Mouse (Mus musculus) embryonic facial prominence, embryonic 13.5 days (tissue): ENCODE data around the gene Tspan18. TPM values are rescaled to one million over a fixed set of nuclear protein-coding genes. Genes with fewer than 3 reads are reported as not detected.
A peak's percentile ranks its signal among the peaks of the same experiment; 100 is the strongest.

Experiments
- ATAC-seq: fragments of 200-750 bp; cut with Nextera tagmentation; 2 replicates; pipeline ENCODE4 v1.8.0; 2017; ENCODE audit warnings: low read depth; ENCODE audit not compliant: insufficient number of reproducible peaks, insufficient read depth, low FRiP score, low TSS enrichment
- H3K27ac ChIP-seq: fragments of 300-500 bp; sonication (generic); 2 replicates; pipeline ENCODE4 v1.5.1; 2015; ENCODE audit warnings: moderate library complexity, mild to moderate bottlenecking, inconsistent platforms
- H3K27me3 ChIP-seq: fragments of 300-500 bp; sonication (generic); 2 replicates; pipeline ENCODE4 v1.6.1; 2015; ENCODE audit warnings: mild to moderate bottlenecking, inconsistent platforms
- H3K36me3 ChIP-seq: fragments of 300-500 bp; sonication (generic); 2 replicates; pipeline ENCODE4 v1.6.1; 2015; ENCODE audit warnings: mild to moderate bottlenecking, inconsistent platforms
- H3K4me1 ChIP-seq: fragments of 300-500 bp; sonication (generic); 2 replicates; pipeline ENCODE4 v1.6.1; 2015; ENCODE audit warnings: inconsistent platforms
- H3K4me2 ChIP-seq: fragments of 300-500 bp; sonication (generic); 2 replicates; pipeline ENCODE4 v1.6.1; 2015; ENCODE audit warnings: moderate library complexity, mild to moderate bottlenecking, inconsistent platforms
- H3K4me3 ChIP-seq: fragments of 300-500 bp; sonication (generic); 2 replicates; pipeline ENCODE4 v1.5.1; 2015; ENCODE audit warnings: mild to moderate bottlenecking, inconsistent platforms
- H3K9ac ChIP-seq: fragments of 300-500 bp; sonication (generic); 2 replicates; pipeline ENCODE4 v1.6.1; 2015; ENCODE audit warnings: mild to moderate bottlenecking, inconsistent platforms
- H3K9me3 ChIP-seq: fragments of 300-500 bp; sonication (generic); 2 replicates; pipeline ENCODE4 v1.6.1; 2016; ENCODE audit warnings: inconsistent platforms
- WGBS: fragments of 180-500 bp; shearing (Covaris S2); methylation state at CpG from one replicate; pipeline ENCODE4 v1.1.7; 2015; ENCODE audit warnings: mixed read lengths; 5-methylcytosine and 5-hydroxymethylcytosine counted together
- polyA plus RNA-seq: library from polyadenylated mRNA; unstranded; fragments of >200 nt; fragmentation: Nextera tagmentation; extraction: Ambion mirVana; gene quantifications from 2 replicates; pipeline ENCODE4 v1.2.1, GENCODE M21; 2015

Tspan18 gene
- polyA plus RNA-seq, 1 experiment from 2014 or later = 17.7 TPM

DNA sequence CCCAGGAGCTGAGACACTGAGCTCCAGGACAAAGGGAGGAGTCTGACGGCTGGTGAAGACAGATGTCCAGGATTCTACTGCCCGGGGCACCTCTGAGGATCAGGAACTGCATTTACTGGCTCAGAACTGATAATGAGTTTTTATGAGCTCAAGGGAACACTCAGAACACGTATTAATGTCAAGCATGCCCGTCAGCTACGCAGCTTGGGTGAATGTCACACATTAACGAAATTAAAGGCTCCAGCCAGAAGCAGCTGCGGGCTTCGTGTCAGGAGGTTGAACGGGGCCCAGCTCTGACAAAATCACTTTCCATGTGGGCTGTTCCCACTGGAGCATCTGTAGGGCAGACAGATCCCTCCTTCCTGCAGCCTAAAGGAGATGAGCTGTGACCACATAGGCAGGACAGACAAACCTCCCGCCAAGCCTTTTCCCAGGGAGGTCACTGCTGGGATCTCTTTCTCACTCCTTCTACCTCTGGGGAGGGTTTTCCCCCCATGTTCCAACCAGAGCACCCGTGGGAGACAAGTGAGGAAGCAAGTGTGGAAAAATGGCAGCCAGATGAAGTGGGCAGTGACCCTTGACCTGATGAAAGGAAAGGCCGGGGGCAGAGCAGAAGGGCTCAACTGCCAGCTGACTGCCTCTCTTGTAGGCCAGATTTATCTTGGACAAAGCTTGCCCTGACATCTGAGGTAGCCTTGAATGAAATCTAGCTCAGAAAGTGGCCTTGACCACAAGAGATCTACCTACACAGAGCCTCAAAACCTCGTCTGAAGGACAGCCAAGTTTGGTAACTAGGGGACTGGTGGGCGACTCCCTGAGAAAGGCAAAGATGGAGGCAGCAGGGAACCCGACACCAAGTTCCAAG is 20.3 kb downstream of the Tspan18 start:
- no peak overlapping the region for H3K4me3 ChIP-seq
- no peaks in the 10 kb centered on the region for H3K27me3 ChIP-seq
- H3K4me2 ChIP-seq = no peak overlapping the region
- no peak overlapping the region for H3K27ac ChIP-seq
- H3K36me3 ChIP-seq = peaks cover 7% of the 10 kb centered on the region; the same call in 1 of the 2 replicates
- H3K4me1 ChIP-seq = peaks cover 22% of the 10 kb centered on the region
- no peak for ATAC-seq
- no peak overlapping the region for H3K9ac ChIP-seq
- 27% methylated on average over 15 of the region's 15 CpGs for WGBS
- H3K9me3 ChIP-seq = no peaks in the 10 kb centered on the region

DNA sequence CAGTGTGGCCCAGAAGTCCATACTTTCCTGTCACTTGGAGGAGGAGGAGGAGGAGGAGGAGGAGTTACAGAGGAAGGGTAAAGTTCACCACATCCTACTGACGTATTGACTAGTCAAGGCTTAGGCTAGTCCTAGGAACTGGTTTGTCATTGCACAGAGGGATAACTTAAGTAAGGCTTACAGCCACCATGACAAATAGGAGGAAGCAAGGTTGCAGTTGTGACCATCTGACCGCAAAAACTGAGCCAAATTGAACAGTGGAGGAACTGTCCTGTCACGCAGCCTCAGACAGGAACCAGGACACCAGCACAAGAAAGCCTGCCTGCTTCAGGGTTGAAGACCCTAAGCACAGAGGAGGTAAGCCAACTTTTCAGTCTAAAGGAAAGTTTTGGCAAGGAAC is 21.8 kb downstream of the Tspan18 start:
- Histone ChIP-seq H3K4me1 (peaks cover 17% of the 10 kb centered on the region), H3K4me2 (no peak overlapping the region)

DNA sequence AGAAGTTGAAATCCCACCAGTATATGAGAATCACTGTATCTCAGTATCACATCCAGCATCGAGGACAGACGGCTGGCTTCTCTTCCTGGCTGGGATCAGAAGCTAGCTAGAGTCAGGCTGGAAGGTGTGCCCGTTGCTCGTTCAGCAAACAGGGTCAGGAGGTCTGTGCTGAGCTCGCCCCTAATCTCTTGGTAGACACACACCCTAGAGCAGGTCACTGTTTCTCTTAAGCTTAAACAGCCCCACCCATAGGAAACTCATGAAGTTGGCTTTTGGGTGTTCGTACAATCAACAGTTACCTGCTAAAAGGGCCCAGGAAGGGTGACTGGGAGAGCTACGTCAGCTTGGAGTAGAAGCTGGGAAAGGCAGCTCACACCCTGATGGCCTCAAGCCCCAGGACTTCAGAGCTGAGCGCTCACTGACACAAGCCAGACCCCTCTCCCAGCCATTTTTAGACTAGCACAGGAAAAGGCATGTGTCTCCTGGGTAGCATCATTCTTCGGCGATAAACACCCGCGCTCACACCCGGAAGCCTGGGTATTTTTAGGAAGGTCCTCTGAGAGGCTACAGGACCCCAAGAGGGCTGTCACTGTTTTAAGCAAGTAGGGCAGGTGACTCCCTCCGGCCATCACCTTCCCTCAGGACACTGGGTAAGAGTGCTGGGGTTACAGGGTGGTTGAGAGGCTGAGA is 24.4 kb downstream of the Tspan18 start:
- WGBS = 89% methylated on average over 14 of the region's 14 CpGs

More for the DNA sequence above, 21.8 kb downstream of the Tspan18 start:
- ATAC-seq = no peak
- H3K36me3 ChIP-seq = peaks cover 7% of the 10 kb centered on the region; the same call in 1 of the 2 replicates
- no peaks in the 10 kb centered on the region for H3K9me3 ChIP-seq
- no peak overlapping the region for H3K27ac ChIP-seq
- WGBS = 80% methylated on average over 3 of the region's 3 CpGs
- H3K27me3 ChIP-seq = no peaks in the 10 kb centered on the region
- no peak overlapping the region for H3K4me3 ChIP-seq
- H3K9ac ChIP-seq = no peak overlapping the region

DNA sequence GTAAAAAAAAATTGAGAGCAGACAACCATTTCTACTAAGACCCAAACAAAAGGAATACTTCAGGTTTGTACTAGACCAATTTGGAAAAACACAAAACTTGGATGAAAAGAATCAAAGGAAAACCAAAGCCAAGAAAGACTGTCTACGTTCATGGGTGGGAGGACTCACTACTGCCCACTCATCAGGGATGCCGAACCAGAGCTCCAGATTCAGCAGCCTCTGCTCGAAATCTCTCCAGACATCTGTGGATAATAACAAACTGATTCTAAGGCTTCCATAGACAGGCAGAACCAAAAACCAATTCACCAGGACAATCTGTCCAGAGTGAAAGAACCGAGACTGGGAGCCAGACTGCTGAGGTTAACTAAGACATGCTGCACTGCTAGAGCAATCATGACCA is 27.4 kb downstream of the Tspan18 start:
- no peak overlapping the region for H3K27ac ChIP-seq
- peaks cover 17% of the 10 kb centered on the region for H3K4me1 ChIP-seq
- no peaks in the 10 kb centered on the region for H3K27me3 ChIP-seq
- no peak overlapping the region for H3K9ac ChIP-seq
- peaks cover 7% of the 10 kb centered on the region; the same call in 1 of the 2 replicates for H3K36me3 ChIP-seq
- no peaks in the 10 kb centered on the region for H3K9me3 ChIP-seq
- no peak overlapping the region for H3K4me2 ChIP-seq
- no peak for ATAC-seq
- no peak overlapping the region for H3K4me3 ChIP-seq
- 69% methylated on average over 4 of the region's 4 CpGs for WGBS

More for the DNA sequence above, 24.4 kb downstream of the Tspan18 start:
- no peaks in the 10 kb centered on the region for H3K9me3 ChIP-seq
- H3K27me3 ChIP-seq = no peaks in the 10 kb centered on the region
- peaks cover 10% of the 10 kb centered on the region for H3K4me1 ChIP-seq
- ATAC-seq = no peak
- no peak overlapping the region for H3K27ac ChIP-seq
- no peak overlapping the region for H3K9ac ChIP-seq
- peaks cover 7% of the 10 kb centered on the region; the same call in 1 of the 2 replicates for H3K36me3 ChIP-seq
- H3K4me3 ChIP-seq = no peak overlapping the region
- no peak overlapping the region for H3K4me2 ChIP-seq

DNA sequence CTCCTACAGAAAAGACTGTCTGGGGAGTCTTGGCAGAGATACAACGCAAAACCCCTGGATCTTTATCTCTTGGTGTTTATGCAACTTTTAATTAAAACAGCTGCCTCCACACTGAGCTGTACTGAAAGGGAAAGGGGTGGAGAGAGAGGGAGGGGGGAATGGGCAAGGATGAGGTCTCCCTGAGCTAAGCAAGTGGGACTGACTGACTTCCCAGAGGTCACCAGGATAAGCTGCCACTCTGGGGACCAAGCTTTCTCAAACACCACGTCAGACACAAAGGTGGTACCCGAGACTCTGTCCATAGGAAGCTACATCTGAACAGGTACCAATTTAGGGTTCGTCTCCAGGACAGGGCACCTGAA is 30.1 kb downstream of the Tspan18 start:
- 0 out of 2 replicates have a peak, but pooled peaks have one; percentile 48 for ATAC-seq
- Histone ChIP-seq H3K27me3 (no peaks in the 10 kb centered on the region), H3K4me1 (peaks cover 17% of the 10 kb centered on the region), H3K9me3 (no peaks in the 10 kb centered on the region), H3K4me3 (no peak overlapping the region), H3K36me3 (peaks cover 1% of the 10 kb centered on the region; the same call in 1 of the 2 replicates), H3K9ac (0 out of 2 replicates have a peak overlapping the region, but pooled peaks have one; percentile 41), H3K4me2 (no peak overlapping the region), H3K27ac (peak overlapping the region; percentile 78)
- 37% methylated on average over 4 of the region's 4 CpGs for WGBS

DNA sequence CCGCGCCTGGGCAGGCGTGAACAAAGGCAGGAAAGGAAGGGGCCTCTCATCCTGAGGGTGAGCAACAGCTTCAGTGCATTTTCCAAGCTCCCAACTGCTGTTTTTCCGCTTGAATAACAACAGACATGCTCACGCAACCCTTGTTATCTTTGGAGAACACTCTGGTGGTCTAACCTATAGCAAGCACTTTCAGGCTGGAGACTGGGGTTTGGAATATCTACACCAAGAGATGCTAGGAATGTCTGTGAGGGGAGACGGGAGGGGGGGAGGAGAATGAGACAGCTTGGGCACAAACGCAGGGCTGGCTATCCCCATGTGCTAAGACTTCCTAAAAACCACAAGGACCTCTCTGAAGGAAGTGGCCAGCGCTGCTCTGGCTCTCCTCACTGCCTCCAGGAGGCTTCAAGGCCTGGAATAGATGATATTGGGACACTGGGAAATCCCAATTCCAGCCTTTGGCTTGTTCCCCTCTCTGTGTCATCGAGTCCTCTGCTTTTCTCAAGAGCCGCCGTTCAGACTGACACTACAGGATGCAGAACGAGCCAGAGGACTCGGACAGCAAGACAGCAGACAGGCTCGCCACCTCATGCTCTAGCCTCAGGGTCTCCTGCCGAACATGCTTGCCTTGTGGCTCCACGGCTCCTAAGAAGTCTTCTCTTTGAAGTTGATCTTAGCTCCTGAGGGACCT is 30.6 kb downstream of the Tspan18 start:
- 17% methylated on average over 16 of the region's 16 CpGs for WGBS
- H3K4me3 ChIP-seq = no peak overlapping the region
- H3K27me3 ChIP-seq = no peaks in the 10 kb centered on the region
- H3K4me2 ChIP-seq = no peak overlapping the region
- no peak for ATAC-seq
- no peaks in the 10 kb centered on the region for H3K36me3 ChIP-seq
- H3K27ac ChIP-seq = peak overlapping the region; percentile 78
- no peaks in the 10 kb centered on the region for H3K9me3 ChIP-seq
- H3K9ac ChIP-seq = 0 out of 2 replicates have a peak overlapping the region, but pooled peaks have one; percentile 41
- H3K4me1 ChIP-seq = peaks cover 17% of the 10 kb centered on the region

DNA sequence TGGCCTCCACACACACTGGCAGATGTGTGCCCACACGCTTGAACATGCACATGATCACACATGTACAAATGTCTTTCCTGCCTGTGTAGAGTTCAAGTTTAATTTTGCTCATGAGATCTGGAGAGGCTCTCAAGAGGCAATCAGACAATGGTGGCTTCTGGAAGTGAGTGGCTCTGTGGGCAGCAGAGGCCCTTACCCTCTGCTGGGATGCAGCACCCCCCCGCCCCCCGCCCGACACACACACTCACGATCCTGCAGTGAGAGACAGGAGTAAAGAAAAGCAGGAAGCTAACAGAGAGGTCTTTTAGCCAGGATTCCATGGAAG is 31.1 kb downstream of the Tspan18 start:
- Histone ChIP-seq H3K27me3 (no peaks in the 10 kb centered on the region), H3K9ac (0 out of 2 replicates have a peak overlapping the region, but pooled peaks have one; percentile 27), H3K9me3 (no peaks in the 10 kb centered on the region), H3K36me3 (no peaks in the 10 kb centered on the region), H3K4me2 (no peak overlapping the region), H3K27ac (peak overlapping the region; percentile 78), H3K4me3 (no peak overlapping the region), H3K4me1 (peaks cover 17% of the 10 kb centered on the region)
- WGBS = 37% methylated on average over 5 of the region's 5 CpGs
- no peak for ATAC-seq

DNA sequence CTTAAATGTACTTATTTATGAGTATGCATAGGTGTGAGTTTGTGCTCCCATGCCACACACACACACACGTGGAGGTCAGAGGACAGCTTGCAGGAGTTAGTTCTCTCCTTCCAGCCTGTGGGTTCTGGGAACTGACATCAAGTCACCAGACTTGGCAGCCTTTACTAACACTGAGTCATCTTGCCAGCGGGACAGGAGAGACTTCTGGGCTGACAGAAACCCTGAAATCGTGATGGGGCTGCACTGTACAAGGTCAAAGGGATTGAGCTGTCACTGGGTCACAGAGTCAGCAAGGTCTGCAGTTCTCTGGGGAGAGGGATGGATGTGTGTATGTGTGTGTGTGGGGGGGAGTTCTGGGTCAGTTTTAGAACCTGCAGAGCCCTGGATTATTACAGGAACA is 36.6 kb downstream of the Tspan18 start:
- H3K9ac ChIP-seq = no peak overlapping the region
- H3K27me3 ChIP-seq = no peaks in the 10 kb centered on the region
- 68% methylated on average over 3 of the region's 3 CpGs for whole genome bisulfite sequencing
- no peaks in the 10 kb centered on the region for H3K4me1 ChIP-seq
- no peak overlapping the region for H3K4me2 ChIP-seq
- peaks cover 10% of the 10 kb centered on the region; the same call in 1 of the 2 replicates for H3K9me3 ChIP-seq
- no peak overlapping the region for H3K4me3 ChIP-seq
- ATAC-seq = no peak
- H3K36me3 ChIP-seq = no peaks in the 10 kb centered on the region
- H3K27ac ChIP-seq = no peak overlapping the region

DNA sequence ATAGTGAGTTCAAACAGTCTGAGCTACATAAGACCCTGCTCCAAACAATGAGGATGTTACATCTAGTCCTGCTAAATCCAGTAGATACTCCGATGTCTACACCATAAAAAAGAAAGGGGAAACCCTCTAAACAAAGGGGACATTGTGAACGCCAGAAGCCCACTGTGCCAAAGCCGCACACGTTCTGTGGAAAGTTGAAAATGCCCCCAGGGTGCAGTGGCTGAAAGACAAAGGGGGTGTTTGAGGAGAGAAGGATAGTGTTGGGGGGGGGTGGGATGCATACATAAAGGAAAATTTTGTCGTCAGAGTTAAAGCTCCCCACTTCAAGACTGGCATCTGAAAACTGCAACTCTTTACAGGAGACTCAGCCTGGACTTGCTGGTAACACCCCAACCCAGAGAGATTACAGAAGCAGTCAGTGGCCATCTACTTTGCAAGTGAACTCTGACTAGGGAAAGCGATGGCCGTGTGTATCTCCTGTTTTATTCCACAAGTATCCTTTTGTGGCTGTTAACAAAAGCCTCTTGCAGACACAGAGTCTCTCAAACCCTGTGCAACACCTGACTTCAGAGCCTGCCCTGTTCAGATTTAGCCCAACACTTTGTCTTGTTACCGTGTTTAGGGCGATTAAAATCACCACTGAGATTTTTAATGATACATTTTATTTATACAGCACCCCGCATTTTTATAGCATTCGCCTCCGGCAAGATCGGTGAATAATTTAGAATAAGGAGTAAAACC is 42.9 kb downstream of the Tspan18 start:
- Histone ChIP-seq H3K36me3 (no peaks in the 10 kb centered on the region), H3K9me3 (peaks cover 10% of the 10 kb centered on the region; the same call in 1 of the 2 replicates), H3K4me2 (no peak overlapping the region), H3K27me3 (no peaks in the 10 kb centered on the region), H3K4me3 (no peak overlapping the region), H3K4me1 (peaks cover 38% of the 10 kb centered on the region), H3K9ac (no peak overlapping the region), H3K27ac (peak overlapping the region; percentile 69)
- peak; percentile 34; the same call in 1 of the 2 replicates for ATAC-seq
- WGBS = 39% methylated on average over 13 of the region's 13 CpGs

DNA sequence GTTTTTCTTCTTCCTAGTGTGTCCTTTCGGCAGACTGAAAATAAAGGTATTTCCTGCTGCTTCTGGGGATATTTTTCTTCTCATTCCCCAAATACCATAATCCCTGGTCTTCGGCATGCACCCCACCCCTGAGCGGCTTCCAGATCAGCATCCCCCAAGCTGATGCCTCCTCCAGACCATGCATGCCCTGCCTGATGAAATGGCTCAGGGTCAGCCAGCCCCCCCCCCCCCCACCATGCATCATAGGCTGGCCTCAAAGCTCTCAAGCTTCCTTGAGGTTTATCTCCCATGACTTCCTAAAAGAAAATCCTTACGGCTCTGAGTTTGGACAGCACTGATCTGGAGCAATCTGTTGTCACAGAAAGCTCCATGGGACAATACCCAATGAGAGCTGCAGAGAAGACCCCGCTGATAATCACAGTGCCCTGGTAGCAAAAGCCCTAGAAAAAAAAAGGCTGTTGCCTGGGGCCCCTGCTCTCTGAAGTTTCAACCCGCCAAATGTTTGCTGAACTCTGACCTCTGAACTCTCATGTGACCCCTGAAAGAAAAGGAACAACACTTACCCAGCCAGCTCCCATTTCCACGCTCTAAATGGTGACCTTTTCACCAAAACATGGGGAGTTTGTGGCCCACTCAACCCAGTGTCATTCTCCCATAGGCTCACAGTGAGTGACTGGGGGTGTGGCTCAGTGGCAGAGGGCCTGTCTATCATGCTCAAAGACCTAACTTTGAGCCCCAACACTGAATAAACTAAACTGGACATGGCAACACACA is 43.8 kb downstream of the Tspan18 start:
- Histone ChIP-seq H3K27me3 (no peaks in the 10 kb centered on the region), H3K4me3 (no peak overlapping the region), H3K4me1 (peaks cover 47% of the 10 kb centered on the region), H3K9ac (no peak overlapping the region), H3K36me3 (no peaks in the 10 kb centered on the region), H3K4me2 (no peak overlapping the region), H3K9me3 (peaks cover 10% of the 10 kb centered on the region; the same call in 1 of the 2 replicates), H3K27ac (no peak overlapping the region)
- 31% methylated on average over 7 of the region's 7 CpGs for WGBS
- no peak for ATAC-seq
